Mouse (Mus musculus): Measurements from ENCODE around the gene Mmp25. TPM values are rescaled to one million over a fixed set of nuclear protein-coding genes. Genes with fewer than 3 reads are reported as not detected.

The Mmp25 gene
- polyA plus RNA-seq, 1 experiment = not detected

DNA sequence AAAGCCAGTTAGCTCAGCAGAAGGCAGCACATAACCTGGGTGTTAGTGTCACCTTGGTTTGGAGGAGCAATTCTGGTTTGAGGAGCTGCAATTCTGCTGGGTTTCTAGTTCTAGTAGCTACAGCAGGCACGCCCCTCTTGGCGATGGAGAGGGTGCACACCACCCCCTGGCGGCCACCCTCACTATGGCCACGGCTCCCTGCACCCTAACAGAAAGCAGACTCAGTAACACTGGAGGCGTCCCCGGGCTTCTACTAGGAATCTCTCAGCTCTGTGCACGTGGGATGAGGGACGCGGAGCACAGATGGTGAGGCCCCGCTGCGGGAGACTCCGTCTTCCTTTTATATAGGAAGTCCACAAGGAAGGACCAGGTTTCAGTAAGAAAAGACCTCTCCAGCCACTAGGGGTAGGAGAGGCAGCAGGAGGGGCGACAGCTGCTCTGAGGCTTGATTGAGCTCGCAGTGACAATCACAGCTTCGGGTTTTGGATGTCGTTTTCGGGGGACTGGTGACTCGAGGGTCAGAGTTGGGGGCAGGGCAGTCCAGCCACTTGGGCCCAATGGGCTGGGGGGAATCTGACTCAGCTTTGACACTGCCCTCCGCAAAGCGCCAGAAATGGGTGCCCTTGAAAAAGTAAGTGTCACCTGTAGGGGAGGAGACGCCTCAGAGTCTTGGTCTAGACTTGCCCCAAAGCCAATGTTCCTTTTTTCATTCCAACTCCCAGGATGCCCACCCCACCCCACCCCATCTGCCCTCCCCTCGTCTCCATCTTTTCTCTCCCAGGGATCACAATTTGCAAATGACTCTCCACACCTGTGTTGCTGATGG, 14.7 kb downstream of the Mmp25 start:
- TF ChIP-seq GATA1 (IDR thresholded peaks at IDR 0.05; ENCODE audit: low read length) = no peak

DNA sequence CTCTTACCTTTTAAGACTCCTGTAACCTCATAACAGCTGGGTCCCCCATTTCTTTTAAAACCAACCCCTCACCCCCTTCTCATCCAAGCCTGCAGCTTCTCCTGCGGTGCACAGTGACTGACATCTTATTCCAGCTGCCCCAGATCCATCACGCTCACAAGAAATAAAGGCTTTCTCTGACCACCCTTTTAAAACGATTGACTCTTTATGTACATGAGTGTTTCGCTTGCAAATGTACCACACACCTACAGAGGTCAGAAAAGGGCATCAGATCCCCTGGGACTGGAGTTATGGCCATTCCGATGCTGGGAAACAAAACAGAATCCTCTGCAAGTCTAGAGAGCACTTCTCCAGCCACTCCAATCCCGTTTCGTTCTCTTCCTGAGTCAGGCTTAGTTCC, 17.3 kb downstream of the Mmp25 start:
- no peak for TF ChIP-seq GATA1 (IDR thresholded peaks at IDR 0.05; ENCODE audit: low read length)

DNA sequence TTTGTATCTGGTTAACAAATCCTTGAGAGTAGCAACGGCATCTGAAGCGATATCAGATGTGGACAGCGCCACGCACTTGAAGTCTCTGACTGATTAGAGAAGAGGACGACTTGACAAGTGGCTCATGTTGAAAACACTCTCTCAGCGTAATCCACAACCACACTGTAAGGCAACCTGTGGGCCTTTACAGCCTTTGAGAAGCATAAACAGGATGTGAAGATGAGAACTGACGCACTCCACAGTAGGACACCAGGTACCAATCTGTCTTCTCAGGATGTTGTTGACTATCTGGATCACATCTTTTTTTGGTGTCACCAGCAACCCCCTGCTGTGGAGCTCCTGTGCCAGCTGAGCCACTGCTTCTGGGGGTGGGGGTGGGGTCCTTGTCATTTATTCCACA, 24.7 kb downstream of the Mmp25 start:
- no peak for TF ChIP-seq GATA1 (IDR thresholded peaks at IDR 0.05; ENCODE audit: low read length)

DNA sequence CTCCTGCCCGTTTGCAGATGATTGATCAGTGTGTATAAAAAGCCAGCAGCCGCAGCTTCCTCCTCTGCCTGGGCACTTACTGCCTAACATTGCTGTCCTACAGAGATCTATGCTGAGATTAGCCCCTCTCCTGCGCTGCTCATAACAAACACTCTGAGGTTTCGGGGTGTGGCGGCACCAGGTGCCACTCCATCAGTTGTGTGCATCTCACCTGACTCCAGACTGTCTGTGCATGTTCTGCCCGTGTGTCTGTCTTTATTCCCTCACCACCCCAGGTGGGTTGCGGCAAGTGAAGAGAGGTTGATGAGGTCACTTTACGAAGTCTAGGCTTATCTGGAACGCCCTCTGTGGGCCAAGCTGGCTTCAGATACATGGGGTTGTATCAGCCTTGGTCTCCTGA, 28.0 kb downstream of the Mmp25 start:
- no peak for TF ChIP-seq GATA1 (IDR thresholded peaks at IDR 0.05; ENCODE audit: low read length)

DNA sequence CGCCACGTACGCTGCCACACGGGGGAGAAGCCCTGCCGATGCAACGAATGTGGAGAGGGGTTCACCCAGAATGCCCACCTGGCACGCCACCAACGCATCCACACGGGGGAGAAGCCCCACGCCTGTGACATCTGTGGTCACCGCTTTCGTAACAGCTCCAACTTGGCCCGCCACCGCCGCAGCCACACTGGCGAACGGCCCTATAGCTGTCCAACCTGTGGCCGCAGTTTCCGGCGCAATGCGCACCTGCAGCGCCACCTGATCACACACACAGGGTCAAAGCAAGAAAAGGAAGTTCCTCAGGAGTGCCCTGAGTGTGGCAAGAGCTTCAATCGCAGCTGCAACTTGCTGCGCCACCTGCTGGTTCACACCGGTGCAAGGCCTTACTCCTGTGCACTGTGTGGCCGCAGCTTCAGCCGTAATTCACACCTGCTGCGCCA, 34.7 kb downstream of the Mmp25 start:
- TF ChIP-seq GATA1 (IDR thresholded peaks at IDR 0.05; ENCODE audit: low read length) = no peak

DNA sequence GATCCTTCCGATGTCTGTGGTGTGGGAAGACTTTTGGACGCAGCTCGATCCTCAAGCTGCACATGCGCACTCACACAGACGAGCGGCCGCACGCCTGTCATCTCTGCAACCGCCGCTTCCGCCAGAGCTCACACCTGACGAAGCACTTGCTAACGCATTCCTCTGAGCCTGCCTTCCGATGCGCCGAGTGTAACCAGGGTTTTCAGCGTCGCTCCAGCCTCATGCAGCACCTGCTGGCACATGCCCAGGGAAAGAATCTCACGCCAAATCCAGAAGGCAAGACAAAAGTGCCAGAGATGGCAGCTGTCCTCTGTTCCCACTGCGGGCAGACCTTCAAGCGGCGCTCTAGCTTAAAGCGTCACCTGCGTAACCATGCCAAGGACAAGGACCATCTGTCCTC, 35.5 kb downstream of the Mmp25 start:
- no peak for TF ChIP-seq GATA1 (IDR thresholded peaks at IDR 0.05; ENCODE audit: low read length)

DNA sequence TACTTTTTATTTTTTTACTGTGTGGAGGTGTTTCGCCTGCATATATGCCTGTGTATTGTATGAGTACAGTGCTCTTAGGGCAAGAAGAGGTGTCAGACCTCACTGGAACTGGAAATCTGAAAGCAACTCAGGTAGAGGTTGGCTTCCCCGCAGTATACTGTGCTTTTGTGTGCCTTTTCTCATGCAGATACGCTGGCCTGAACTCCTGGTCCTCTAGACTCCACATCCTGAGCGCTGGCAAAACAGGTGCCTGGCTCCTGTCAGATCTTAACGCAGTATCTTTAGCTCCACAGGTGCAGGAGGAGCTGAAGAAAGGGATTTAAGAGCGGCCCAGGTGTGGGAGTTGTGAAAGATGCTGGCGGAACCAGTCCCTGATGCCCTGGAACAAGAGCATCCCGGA, 39.9 kb downstream of the Mmp25 start:
- TF ChIP-seq GATA1 (IDR thresholded peaks at IDR 0.05; ENCODE audit: low read length) = no peak

DNA sequence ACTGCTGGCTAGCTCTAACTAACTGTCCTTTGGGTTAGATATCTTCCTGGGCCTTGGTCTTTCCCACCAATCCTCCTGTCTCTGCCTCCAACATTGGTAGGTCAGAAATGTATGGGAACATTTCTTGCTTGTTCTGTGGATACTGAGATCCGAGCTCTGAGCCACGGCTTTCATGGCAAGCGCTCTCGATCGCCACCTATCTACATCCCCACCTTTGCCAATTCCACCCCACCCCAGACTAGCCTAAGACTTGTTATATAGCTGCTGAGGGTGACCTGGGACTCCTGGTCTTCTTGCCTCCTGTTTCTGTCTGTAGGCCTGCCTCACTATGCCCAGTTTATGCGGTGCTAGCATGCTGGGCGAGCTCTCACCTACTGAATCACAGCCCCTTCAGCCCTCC, 40.7 kb downstream of the Mmp25 start:
- no peak for TF ChIP-seq GATA1 (IDR thresholded peaks at IDR 0.05; ENCODE audit: low read length)

DNA sequence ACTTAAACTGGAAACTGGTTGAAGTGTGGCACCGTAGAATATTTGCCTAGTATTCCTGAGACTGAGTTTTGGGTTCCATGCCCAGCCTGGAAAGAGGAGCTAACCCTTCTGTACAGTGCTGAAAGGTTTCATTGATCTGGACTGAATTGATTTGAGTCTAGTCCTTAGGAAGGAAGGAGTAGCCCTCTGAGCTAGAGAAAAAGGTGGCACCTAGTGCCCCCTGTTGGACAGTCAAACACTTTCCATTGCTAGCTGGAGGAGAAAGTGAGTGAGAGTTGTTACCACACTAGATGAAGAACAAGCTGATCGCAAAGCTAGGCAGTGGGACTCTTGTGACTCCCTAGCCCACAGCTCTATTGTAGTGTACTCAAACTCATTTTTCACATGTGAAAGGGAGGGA, 41.5 kb downstream of the Mmp25 start:
- TF ChIP-seq GATA1 (IDR thresholded peaks at IDR 0.05; ENCODE audit: low read length) = no peak

DNA sequence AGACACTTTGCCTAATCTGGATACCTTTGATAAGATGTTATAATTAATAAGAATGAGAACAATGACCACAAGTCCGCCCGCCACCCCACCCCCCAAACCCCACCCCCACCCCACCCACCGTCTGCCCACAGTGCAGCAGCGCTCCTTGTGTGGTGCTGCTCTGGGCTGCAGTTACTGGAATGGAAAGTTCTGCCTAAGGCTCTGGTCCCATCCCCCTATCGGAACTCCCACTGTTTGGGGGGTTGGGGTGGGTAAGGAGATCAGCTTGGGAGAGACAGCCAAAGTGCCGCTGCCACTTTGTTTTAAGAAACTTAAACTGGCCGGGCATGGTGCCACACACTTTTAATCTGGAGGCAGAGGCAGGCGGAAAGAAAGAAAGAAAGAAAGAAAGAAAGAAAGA, 42.0 kb downstream of the Mmp25 start:
- TF ChIP-seq GATA1 (IDR thresholded peaks at IDR 0.05; ENCODE audit: low read length) = no peak

DNA sequence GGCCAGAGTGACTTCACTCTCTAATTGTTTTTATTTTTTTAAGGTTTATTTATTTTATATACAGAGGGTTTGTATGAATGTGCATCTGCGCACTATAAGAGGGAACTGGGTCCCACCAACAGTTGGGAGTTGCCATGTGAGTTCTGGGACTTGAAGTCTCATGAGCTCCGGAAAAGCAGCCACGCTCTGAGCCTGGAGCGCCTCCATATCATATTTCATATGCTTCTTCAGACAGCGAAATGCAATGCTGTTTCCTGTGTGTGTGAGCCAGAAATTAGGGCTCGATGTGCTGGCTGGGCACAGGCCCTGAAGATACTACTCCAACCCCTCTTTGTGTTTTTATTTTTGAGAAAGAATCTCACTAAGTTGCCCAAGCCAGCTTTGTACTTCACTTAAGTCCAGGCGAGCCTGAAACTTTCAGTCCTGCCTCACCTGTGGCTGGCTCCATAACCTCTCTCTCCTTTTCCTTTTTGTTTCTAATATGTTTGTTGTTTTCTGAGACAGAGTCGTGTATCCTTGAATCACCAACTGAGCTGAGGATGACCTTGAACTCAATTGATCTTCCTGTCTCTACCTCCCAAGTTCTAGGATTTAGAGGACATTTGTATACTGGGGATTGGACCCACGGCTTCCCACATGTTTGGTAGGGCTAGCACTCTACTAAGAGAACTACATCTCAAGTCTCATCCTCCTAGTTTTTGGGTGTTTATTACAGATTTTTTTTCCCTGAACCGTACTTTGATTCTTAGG, 43.1 kb downstream of the Mmp25 start:
- TF ChIP-seq GATA1 (IDR thresholded peaks at IDR 0.05; ENCODE audit: low read length) = no peak

DNA sequence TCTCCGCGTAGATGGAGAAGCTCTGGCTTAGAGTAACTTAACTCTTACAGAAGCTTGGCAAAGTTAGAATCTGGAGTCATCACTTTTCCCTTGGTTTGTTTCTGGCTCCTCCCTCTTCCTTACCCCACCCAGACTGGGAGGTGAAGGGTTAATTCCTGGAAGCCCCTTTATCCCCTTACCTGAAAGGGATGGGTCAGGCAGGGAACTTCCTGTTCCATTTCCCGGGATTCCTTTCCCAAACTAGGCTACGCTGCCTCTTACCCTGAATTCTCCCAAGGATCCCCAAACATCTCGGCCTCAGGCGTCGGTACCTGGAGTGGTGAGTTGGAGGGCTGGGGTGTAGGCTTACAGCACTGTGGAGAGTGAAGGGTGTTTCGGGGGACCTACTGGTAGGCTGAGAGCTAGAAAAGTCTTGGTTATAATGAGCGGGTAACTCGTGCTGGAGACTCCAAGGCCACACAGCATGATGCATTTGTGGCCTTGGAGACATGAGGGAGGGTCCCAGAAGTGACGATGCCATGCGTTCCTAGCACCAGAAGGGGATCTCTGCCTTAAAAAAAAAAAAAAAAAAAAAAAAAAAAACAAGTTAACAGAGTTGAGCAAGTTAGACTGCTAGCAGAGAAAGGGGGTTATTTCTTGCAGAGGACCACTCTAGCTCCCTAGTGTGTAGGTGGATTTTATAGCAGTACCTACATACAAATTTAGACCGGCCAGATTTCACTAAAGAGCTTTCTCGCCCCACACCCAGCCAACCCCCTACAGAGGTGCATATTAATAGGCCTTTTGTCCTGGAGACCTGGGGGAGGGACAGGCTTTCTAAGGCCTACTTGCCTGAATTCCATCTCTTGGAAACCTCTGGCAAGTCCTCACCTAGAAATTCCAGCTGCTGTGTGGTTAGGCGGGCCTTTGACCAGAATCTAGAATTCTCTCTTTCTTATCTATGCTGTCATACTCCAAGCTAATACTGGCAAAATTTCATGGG, 44.1 kb downstream of the Mmp25 start, which contains the start of gene Zscan10:
Zscan10 (plus strand) TSS at position 216 of the 982 bp plus-strand sequence.
- no peak for TF ChIP-seq GATA1 (IDR thresholded peaks at IDR 0.05; ENCODE audit: low read length)

DNA sequence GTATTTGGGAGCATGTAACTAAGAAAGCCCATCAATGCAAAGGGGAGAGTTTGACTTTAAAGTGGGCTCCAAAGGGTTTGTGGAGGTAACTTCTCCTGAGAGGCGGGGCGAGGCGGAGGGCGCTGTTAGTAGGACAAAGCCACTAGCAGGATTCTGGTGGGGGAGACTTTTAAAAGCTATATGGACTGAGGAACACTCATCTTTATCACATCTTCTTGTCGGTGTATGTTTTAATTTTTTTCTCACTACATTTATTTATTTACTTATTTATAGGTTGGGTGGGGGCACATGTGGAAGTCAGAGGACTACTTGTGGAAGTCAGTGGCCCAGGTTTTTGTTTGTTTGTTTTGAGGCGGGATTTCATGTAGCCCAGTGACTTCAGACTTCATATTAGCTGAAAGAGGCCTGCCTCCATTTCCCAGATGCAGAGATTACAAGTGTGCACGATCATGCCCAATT, 45.4 kb downstream of the Mmp25 start:
- TF ChIP-seq GATA1 (IDR thresholded peaks at IDR 0.05; ENCODE audit: low read length) = no peak

DNA sequence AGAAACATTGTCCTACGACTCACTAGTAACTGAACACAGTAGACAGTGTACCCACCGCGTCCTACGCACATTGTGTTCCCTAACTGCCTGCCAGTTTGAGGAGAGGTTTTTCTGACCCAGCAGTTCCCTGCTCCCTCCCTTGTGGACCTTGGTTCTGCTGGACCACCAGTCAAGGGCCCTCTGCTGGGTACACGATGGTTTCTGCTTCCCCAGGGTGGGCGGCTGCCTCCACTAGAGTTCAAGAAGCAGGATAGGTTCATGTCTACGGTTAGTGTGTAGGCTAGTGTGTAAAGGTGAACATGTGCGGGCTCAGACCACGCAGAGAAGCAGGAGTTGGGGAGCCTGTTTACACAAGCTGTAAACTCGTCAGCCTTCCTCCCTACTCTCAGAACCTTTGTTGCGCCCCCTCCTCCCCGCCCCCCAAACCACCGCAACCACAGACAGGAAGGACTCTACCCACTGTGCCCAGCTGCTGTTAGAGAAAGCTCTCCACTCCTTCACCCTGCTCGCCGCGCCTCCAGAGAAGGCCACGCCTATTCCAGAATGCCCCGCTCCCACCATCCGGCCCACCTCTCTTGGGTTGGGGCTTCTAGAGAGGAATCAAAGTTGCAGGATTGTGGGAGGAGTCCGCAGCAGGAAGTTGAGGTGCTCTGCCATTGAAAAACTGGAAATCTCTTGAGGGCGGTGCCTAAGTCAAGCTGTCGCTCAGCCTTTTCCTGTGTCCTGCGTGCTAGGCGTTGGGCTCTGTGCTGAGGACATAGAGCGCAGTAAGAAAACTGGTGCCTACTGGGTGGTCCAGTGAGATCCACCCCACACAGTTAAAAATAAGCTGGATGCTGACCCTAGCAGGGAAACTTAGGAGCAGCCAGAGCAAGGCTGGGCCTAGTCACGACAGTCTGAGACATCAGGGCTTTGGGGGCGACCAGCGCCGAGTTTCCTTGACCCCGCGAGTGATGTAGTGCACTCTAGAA, 46.2 kb downstream of the Mmp25 start, which contains the start of gene Zfp13:
Zfp13 (minus strand) TSS at position 906 of the 971 bp plus-strand sequence.
- TF ChIP-seq GATA1 (IDR thresholded peaks at IDR 0.05; ENCODE audit: low read length) = no peak

Measured in G1E-ER4 (cell line).